Mouse (Mus musculus) spleen, postnatal 4 days (tissue): ENCODE data around the gene Mrps10.
"Not testable (repeated sequence)": the region's sequence is repeated elsewhere in the genome, so short reads cannot be mapped to it uniquely, and the experiment has no call there.

Experiments used
- DNase-seq, 2 experiments: peaks; one replicate each; pipeline ENCODE4 v3.0.0; 2022; ENCODE audit warnings: low spot score in 2 of 2

Gene Mrps10

DNA sequence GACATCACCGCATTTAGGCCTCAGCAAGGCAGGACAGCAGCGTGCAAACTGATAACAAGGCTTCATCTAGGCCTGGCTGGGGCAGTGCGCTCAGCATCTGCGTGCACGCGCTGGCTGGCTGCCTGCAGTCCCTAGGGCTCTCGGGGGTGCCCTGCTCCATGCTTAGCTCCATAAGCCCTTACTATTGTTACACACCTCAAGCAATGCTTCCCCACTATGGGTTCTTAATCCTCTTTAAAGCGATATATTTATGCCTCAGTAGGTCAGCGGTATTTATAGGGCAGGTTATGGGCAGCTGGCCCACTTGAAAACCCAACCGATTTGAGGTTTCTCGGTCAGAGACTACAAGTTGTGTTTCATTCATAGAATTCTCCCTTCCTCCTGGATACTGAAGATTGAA lies 13.2 kb downstream of the Mrps10 start:
- DNase-seq: no peak

- no peak for DNase-seq
Observed at GRCm38 (mm10) chr17:47383266-47383665, 14.6 kb downstream of the Mrps10 start.

GRCm38 (mm10) chr17:47384064-47384463 lies 15.4 kb downstream of the Mrps10 start:
- DNase-seq: no peak

DNA sequence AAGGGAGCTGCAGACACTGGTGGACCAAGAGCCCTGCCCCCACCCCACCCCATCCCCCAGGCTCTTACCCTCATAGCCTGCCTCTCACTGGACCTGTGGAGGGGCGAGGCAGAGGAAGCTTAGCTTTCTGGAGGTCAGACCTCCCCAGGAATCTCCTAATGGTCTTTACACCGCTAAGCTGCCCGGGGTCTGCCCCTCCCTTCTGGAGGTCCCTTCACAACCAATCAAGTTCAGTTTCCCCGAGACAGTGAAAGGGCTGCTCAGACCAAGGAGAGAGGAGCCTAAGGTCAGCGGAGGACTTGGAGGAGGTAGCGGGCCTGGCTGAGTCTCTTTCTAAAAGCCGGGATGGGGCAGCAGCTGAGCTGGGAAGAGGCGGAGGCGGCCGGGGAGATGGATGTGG lies 16.5 kb downstream of the Mrps10 start, which contains the start of gene Guca1b:
TSS of gene Guca1b (plus strand) at position 249 of the 400 bp plus-strand sequence.
- DNase-seq: no peak

DNA sequence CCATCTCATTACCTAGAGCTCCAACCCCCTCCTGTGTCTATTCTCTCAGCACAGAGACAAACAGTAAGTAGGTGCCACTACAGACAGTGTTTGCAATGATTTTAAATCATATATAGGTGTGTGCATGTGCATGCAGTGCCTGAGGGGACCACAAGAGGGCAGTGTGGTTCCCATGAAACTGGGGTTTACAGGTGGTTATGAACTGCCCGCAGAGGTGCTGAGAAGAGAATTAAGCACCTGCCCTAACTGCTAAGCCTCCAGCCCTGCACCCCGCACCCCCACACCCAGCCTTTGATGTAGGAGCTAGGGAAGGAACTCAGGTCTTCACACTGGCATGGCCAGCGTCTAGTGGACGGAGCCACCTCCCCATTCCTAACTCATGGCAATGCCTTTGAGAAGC lies 18.0 kb downstream of the Mrps10 start:
- DNase-seq: peak; percentile 69 to 89

GRCm38 (mm10) chr17:47394223-47394869 lies 25.7 kb downstream of the Mrps10 start:
- DNase-seq: no peak

DNA sequence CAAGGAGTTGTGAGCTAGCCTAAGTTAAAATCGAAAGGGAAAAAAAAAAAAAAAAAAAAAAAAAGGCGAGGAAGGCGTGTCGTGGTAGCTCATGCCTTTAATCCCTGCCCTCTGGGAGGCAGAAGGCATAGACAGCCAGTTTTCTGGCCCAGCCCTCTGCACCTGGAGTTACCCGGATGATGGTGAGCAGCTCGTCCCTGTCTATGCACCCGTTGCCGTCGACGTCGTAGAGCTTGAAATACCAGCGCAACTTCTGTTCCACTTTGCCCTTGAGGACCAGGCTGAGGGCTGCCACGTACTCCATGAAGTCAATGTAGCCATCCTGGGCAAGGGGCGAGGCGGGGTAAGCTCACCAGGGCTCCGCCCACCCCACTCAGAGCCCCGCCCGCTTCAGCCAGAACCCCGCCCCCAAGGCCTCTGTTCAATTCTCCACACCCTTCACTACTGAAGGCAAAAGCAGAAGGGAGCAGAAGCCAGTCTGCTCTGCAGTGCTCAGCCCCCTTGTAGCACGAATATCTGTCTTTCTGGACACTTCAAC lies 26.8 kb downstream of the Mrps10 start:
- DNase-seq: peak; percentile 57 to 76

DNA sequence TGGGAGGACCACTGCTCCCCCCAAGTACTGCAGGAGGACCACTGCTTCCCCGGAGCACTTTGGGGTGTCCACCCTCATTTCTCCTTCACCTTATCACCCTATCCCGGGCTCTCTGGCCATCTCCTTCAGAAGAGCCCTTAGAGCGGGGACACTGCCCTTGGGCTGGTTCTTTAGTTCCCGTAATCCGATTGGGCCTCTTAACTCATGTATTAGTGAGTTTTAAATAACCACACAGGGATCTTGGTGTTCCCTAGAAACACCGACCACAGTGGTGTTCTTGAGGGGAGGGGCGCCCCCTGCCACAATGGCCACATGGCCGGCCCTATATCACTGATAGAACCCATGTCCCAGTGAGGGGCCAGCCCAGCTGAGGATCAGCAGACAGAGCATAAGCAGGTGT lies 30.4 kb downstream of the Mrps10 start:
- DNase-seq: no peak

DNA sequence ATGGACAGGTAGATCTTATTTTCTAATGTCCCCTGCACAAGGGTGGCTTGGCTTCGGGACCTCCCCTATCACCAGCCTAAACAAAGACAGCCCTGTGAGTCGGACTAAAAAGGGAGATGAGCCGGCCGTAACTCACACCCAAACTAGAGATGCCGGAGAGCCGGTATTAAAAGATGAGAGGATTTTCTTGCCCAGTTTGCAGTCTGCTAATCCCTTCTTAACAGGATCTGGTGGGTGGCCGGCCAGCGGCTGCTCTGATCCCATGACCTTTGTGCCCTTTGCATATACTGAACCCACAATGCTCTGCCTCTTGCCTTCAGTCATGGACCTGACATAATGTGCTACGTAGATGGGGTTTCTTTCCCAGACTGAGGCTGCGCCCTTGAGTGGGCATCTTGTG lies 31.8 kb downstream of the Mrps10 start, which contains the start of gene Guca1a:
TSS of gene Guca1a (minus strand) at position 134 of the 400 bp plus-strand sequence.
- no peak for DNase-seq

DNA sequence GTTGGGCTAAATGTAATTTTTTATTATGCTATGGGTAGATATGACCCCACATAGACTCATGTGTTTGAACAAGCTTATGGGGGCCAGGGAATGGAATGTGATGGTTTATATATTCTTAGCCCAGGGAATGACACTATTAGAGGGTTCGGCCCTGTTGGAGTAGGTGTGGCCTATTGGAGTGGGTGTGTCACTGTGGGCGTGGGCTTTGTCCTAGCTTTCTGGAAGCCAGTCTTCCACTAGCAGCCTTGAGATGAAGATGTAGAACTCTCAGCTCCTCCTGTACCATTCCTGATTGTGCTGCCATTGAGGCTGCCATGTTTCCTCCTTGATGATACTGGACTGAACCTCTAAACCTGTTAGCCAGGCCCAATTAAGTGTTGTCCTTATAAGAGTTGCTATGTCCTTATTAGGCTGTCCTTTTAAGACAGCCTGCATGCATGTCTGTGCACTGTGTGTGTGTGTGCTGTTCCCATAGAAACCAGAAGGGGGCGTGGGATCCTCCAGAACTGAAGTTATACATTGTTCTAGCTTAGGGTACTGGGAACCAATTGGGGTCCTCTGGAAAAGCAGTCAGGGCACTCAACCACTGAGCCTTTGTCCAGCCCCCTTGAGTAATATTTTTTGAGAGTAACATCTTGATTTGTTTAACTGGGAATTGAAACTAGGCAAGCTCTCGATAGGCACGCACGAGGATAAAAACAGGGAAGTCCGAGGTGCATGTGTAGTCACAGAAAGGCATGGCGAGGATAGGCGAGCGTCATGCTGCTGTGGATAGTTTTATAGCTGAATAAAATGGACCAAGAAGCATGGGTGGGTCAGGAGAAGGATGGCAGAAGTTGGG lies 39.2 kb downstream of the Mrps10 start:
- no peak for DNase-seq

DNA sequence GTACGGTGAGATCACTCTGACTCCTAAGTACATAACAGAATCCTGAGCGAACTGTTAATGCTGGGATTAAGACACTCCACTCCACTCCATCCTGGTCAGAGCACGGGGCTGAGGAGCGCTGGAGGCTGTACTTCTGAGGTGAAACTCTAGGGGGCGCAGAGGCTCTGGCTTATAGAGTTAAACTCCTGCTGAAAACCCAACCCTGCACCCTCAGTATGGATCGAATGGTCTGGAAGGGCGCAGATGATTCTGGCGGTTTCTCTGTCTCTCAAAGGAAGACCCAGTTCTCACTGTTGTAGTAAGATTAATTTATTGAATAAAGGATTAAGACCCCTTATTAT lies 39.8 kb downstream of the Mrps10 start:
- peak; percentile 50 to 85 for DNase-seq

DNA sequence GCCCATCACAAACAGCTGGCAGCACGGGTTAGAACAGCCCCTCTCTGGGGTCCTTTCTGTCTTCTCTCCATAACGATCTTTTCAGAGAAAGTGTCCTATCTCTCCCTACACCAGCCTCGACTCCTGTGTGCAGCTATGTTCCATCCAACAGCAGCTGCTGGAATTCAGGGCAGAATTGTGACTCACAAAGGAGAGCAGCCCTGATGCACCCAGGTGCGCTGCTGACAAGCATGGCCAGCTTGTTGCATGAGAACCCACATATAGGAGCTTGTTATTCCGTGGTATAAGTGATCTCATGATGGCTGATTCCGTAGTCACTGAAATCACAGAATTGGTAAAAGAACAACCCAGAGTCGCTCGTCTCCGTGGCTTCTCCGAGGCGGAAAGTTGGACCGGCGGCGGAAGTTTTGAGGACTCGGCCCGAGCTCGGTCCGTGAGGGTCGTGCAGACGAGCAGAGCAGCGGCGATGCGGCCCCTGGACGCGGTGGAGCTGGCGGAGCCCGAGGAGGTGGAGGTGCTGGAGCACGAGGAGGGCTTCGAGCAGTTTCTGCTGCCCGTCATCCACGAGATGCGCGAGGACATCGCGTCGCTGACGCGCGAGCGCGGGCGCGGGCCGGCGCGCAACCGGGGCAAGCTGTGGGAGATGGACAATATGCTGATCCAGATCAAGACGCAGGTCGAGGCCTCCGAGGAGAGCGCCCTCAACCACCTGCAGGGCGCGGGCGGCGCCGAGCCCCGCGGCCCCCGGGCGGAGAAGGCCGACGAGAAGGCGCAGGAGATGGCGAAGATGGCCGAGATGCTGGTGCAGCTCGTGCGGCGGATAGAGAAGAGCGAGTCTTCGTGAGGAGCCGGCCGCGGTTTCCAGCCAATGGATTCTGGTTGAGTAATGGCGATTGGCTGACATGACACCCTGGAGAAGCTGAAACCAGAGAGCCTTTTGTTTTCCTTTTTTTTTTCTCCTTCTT lies 41.5 kb downstream of the Mrps10 start:
- DNase-seq: not testable (repeated sequence)

GRCm38 (mm10) chr17:47420195-47420594 lies 51.5 kb downstream of the Mrps10 start:
- DNase-seq: no peak

- no peak for DNase-seq
Observed at GRCm38 (mm10) chr17:47421566-47421965, 52.9 kb downstream of the Mrps10 start.

- not testable (repeated sequence) for DNase-seq
Observed at GRCm38 (mm10) chr17:47422616-47423015, 53.9 kb downstream of the Mrps10 start.

- no peak for DNase-seq
Observed at GRCm38 (mm10) chr17:47424186-47424585, 55.5 kb downstream of the Mrps10 start.

DNA sequence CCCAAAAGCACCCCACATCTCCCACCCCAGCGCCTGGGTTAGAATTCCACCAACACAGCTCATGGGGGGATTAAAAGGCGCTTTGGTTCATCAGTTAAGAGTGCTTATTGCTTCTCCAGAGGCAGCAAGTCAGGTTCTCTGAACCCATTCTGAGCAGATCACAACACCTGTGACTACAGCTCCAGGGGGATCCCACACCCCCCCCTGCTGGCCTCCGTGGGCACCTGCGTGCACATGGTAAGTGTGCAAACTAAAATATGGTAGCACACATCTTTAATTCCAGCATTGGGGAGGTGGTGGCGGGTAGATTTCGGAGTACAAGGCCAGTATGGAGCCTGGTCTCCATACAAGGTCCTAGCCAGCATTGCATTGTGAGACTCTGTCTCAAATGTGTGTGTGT lies 58.6 kb downstream of the Mrps10 start:
- DNase-seq: no peak

- DNase-seq: no peak
Observed at GRCm38 (mm10) chr17:47428831-47429304, 60.2 kb downstream of the Mrps10 start.

GRCm38 (mm10) chr17:47430815-47431214 lies 62.1 kb downstream of the Mrps10 start:
- no peak for DNase-seq
